Mouse (Mus musculus) forebrain, embryonic 16.5 days (tissue): ENCODE measurements around the gene Zmiz1. TPM values are rescaled to one million over a fixed set of nuclear protein-coding genes. Genes with fewer than 3 reads are reported as not detected.

ENCODE experiments used
- ATAC-seq: fragments of 200-750 bp; cut with Nextera tagmentation; 2 replicates; pipeline ENCODE4 v1.8.0; 2017; ENCODE audit warnings: mild to moderate bottlenecking, moderate library complexity
- H3K27ac ChIP-seq: fragments of 300-500 bp; sonication (generic); 2 replicates; pipeline ENCODE4 v1.5.1; 2014; ENCODE audit warnings: low read length, control low read depth
- H3K27me3 ChIP-seq: fragments of 300-500 bp; sonication (generic); replicated peaks from 2 replicates; pipeline ENCODE4 v1.6.1; 2014; ENCODE audit warnings: low read length; ENCODE audit not compliant: control insufficient read depth, insufficient read depth
- H3K36me3 ChIP-seq: fragments of 300-500 bp; sonication (generic); 2 replicates; pipeline ENCODE4 v1.6.1; 2014; ENCODE audit not compliant: control insufficient read depth, insufficient read depth
- H3K4me1 ChIP-seq: fragments of 300-500 bp; sonication (generic); replicated peaks from 2 replicates; pipeline ENCODE4 v1.6.1; 2014; ENCODE audit warnings: low read length; ENCODE audit not compliant: control insufficient read depth, insufficient read depth
- H3K4me2 ChIP-seq: fragments of 300-500 bp; sonication (generic); 2 replicates; pipeline ENCODE4 v1.6.1; 2014; ENCODE audit warnings: mild to moderate bottlenecking, low read length, control low read depth
- H3K4me3 ChIP-seq: fragments of 300-500 bp; sonication (generic); replicated peaks from 2 replicates; pipeline ENCODE4 v1.5.1; 2014; ENCODE audit warnings: mild to moderate bottlenecking, low read length, control low read depth
- H3K9ac ChIP-seq: fragments of 300-500 bp; sonication (generic); replicated peaks from 2 replicates; pipeline ENCODE4 v1.6.1; 2014; ENCODE audit warnings: low read depth, low read length, control low read depth
- H3K9me3 ChIP-seq: fragments of 300-500 bp; sonication (generic); 2 replicates; pipeline ENCODE4 v1.6.1; 2016; ENCODE audit warnings: low read length; ENCODE audit not compliant: control insufficient read depth
- WGBS: fragments of 180-500 bp; shearing (Covaris S2); extraction: QIAGEN DNeasy Blood & Tissue Kit; methylation state at CpG from one replicate; pipeline ENCODE4 v1.1.7; 2014; 5-methylcytosine and 5-hydroxymethylcytosine counted together
- polyA plus RNA-seq: library from polyadenylated mRNA; unstranded; fragments of >200 nt; fragmentation: Nextera tagmentation; extraction: Ambion mirVana; gene quantifications from 2 replicates; pipeline ENCODE4 v1.2.1, GENCODE M21; 2015

Zmiz1 gene
- polyA plus RNA-seq, 1 experiment from 2014 or later: 56.6 TPM

DNA sequence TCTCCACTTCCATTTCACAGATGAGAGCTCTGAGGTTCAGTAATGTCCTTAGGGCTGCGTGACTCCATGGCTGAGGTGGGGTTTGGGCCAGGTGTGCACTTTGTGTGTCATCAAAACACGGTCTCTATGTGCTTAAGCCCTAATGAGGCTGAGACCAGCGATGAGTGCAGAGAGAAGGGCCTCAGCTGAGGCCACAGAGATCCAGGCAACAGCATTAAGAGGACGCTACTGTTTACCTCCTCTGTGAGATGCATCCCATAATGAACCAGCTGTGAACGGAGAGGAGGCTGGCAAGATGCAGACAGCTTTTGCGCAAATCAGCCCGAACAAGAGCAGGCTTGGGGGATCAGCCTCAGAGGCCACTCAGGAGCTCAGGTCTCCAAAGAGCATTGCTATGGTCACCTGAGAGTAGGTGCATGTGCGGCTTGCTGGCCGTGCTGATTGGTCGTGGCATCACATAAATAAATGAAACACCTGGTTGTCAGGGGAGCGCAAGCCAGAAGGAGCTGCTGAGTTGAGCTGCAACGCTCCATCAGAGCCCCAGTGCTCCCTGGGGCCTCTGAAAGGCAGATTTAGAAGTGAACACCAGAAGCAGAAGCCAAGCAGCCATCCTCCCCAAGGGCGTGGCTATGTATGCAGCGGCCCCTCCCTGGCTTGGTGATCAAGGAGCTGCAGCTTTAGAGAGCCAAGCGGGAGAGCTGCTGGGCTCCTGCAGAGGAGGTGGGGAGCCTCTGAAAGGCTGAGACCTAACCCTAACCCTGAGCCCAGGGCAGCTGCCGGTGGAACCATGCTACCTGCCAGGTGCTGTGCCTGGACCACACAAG lies 115.3 kb downstream of the Zmiz1 start:
- ATAC-seq: peak; percentile 15; the same call in 1 of the 2 replicates
- Histone ChIP-seq H3K27me3 (no peaks in the 10 kb centered on the region), H3K9me3 (no peaks in the 10 kb centered on the region), H3K4me1 (0 out of 2 replicates have a peak, but pooled peaks cover 6% of the 10 kb centered on the region), H3K27ac (no peak overlapping the region), H3K4me3 (no peak overlapping the region), H3K9ac (no peak overlapping the region), H3K4me2 (no peak overlapping the region), H3K36me3 (peaks cover 11% of the 10 kb centered on the region)
- WGBS: 44% methylated on average over 16 of the region's 16 CpGs

DNA sequence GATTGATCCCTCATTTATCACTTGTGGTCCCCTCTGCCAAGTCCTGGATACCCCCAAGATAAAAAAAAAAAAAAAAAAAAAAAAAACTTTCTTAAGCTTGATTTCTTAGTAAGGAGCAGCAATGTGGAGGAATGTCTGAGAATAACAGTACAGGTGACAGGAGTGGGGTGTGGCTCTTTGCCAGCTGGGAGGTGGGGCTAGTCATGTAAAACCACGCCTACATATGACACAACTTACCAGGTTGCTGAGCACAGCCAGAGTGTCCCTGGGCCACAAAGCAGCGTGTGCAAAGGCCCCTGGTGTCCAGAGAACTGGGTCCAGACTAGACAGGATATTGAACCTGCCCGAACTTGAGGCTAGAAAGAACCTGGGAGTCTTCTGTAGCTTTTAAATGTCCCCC lies 117.7 kb downstream of the Zmiz1 start:
- H3K9me3 ChIP-seq: no peaks in the 10 kb centered on the region
- 0 out of 2 replicates have a peak overlapping the region, but pooled peaks have one; percentile 22 for H3K9ac ChIP-seq
- no peak overlapping the region for H3K4me2 ChIP-seq
- 0 out of 2 replicates have a peak, but pooled peaks cover 6% of the 10 kb centered on the region for H3K4me1 ChIP-seq
- ATAC-seq: no peak
- WGBS: 88% methylated on average over 3 of the region's 3 CpGs
- no peak overlapping the region for H3K27ac ChIP-seq
- peaks cover 11% of the 10 kb centered on the region for H3K36me3 ChIP-seq
- H3K27me3 ChIP-seq: no peaks in the 10 kb centered on the region
- H3K4me3 ChIP-seq: no peak overlapping the region

DNA sequence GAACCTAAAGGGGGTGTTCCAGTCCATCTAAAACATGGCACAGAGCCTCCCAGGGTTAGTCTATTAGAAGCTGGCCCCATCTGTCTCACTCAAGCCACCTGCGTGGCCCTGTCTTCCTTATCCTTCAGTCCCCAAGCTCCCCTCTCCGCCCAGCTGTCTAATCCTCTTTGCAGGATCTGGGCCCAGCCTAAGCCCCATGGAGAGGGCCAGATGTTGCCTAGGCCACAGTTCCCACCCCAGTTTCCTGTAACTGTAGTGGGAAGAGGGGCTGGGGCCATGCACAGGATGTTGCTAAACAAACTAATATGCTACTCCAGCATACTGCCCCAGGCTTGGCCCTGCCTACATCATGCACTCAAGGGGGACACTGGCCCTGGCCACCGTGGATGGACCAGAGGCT lies 118.4 kb downstream of the Zmiz1 start:
- no peaks in the 10 kb centered on the region for H3K27me3 ChIP-seq
- H3K9me3 ChIP-seq: no peaks in the 10 kb centered on the region
- no peak overlapping the region for H3K4me3 ChIP-seq
- H3K4me2 ChIP-seq: no peak overlapping the region
- no peak for ATAC-seq
- H3K4me1 ChIP-seq: 0 out of 2 replicates have a peak, but pooled peaks cover 6% of the 10 kb centered on the region
- no peak overlapping the region for H3K27ac ChIP-seq
- peaks cover 12% of the 10 kb centered on the region for H3K36me3 ChIP-seq
- WGBS: 56% methylated on average over 3 of the region's 3 CpGs
- no peak overlapping the region for H3K9ac ChIP-seq

DNA sequence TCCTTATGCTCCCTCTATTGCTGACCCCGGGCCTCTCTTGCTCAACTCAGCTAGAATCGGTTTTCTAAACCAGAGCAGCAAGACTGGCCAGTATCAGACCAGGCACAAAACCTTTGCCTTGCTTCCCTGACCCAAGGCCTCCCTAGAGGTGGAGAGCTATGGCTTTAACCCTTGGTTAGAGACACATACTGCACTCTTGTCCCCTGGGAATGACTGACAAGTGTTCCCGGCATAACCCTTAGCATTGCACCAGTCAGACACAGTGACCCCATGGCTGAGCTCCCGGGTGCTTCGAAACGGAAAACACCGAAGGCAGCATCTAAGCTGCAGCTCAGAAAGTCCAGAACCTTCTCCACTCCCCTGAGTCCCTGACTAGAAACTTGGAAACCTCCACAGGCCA lies 120.6 kb downstream of the Zmiz1 start:
- Histone ChIP-seq H3K4me1 (peaks cover 13% of the 10 kb centered on the region), H3K4me2 (no peak overlapping the region), H3K27ac (no peak overlapping the region), H3K36me3 (peaks cover 10% of the 10 kb centered on the region), H3K9me3 (no peaks in the 10 kb centered on the region), H3K9ac (no peak overlapping the region), H3K27me3 (no peaks in the 10 kb centered on the region), H3K4me3 (no peak overlapping the region)
- ATAC-seq: no peak
- WGBS: 87% methylated on average over 7 of the region's 7 CpGs

DNA sequence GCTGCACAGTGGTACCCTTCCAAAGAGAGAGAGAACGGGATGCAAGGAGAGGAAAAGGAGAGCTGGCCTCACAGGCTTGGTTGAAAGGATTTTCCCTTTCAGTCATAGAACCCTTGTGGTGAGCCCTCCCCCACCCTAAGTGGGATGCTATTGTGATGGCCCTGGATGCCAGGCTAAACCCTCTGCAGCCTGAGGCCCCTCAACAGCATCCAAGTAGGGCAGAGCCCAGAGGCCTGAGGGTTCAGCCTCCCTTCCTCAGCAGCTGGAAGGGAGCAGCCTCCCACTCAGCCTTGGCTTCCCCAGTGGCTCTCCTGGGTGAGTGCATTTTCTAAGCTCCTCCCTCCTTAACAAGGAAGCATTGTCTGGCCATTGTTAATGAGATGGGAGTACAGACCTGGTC lies 121.4 kb downstream of the Zmiz1 start:
- peaks cover 21% of the 10 kb centered on the region for H3K4me1 ChIP-seq
- H3K9me3 ChIP-seq: no peaks in the 10 kb centered on the region
- peaks cover 10% of the 10 kb centered on the region for H3K36me3 ChIP-seq
- no peaks in the 10 kb centered on the region for H3K27me3 ChIP-seq
- ATAC-seq: no peak
- 13% methylated on average over 1 of the region's 1 CpGs for WGBS
- no peak overlapping the region for H3K4me2 ChIP-seq
- no peak overlapping the region for H3K9ac ChIP-seq
- no peak overlapping the region; the same call in 1 of the 2 replicates for H3K27ac ChIP-seq
- no peak overlapping the region for H3K4me3 ChIP-seq

GRCm38 (mm10) chr14:25582603-25583002 lies 123.6 kb downstream of the Zmiz1 start:
- WGBS: 96% methylated on average over 6 of the region's 6 CpGs
- H3K4me2 ChIP-seq: no peak overlapping the region
- peaks cover 42% of the 10 kb centered on the region for H3K4me1 ChIP-seq
- H3K27ac ChIP-seq: no peak overlapping the region
- no peaks in the 10 kb centered on the region for H3K9me3 ChIP-seq
- no peaks in the 10 kb centered on the region for H3K27me3 ChIP-seq
- H3K36me3 ChIP-seq: peaks cover 4% of the 10 kb centered on the region; the same call in 1 of the 2 replicates
- no peak for ATAC-seq
- no peak overlapping the region for H3K4me3 ChIP-seq
- H3K9ac ChIP-seq: no peak overlapping the region

DNA sequence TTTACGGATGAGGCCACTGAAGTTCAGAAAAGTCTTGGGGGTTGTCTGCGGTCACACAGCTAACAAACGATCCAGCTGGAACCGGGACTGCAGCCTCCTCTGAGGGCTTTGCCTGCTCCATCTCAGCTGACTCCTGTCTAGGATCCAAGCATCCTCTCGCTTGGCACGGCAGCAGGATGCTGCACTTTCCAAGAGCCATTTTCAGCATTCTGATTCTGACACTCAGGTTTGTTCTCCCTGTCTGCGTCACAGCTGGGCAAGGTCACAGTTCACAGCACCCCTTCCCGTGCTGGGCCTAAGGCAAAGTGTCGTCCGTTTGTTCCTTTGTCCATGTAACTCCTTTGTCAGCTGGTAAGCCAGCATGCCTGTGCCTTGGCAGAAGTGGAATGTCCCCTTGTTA lies 124.9 kb downstream of the Zmiz1 start:
- H3K4me3 ChIP-seq: no peak overlapping the region
- no peaks in the 10 kb centered on the region for H3K9me3 ChIP-seq
- no peaks in the 10 kb centered on the region for H3K27me3 ChIP-seq
- no peak overlapping the region for H3K4me2 ChIP-seq
- no peak for ATAC-seq
- no peak overlapping the region for H3K9ac ChIP-seq
- peak overlapping the region; percentile 98 for H3K27ac ChIP-seq
- peaks cover 4% of the 10 kb centered on the region; the same call in 1 of the 2 replicates for H3K36me3 ChIP-seq
- peaks cover 52% of the 10 kb centered on the region for H3K4me1 ChIP-seq
- 62% methylated on average over 10 of the region's 10 CpGs for WGBS

- peak; percentile 85 for ATAC-seq
- Histone ChIP-seq H3K36me3 (peaks cover 4% of the 10 kb centered on the region; the same call in 1 of the 2 replicates), H3K4me2 (peak overlapping the region; percentile 38), H3K4me1 (peaks cover 66% of the 10 kb centered on the region), H3K27ac (peak overlapping the region; percentile 98), H3K4me3 (no peak overlapping the region), H3K9me3 (no peaks in the 10 kb centered on the region), H3K27me3 (no peaks in the 10 kb centered on the region), H3K9ac (peak overlapping the region; percentile 44)
- WGBS: 4% methylated on average over 21 of the region's 21 CpGs
Observed at GRCm38 (mm10) chr14:25585545-25586301, 126.7 kb downstream of the Zmiz1 start.

- 10% methylated on average over 10 of the region's 10 CpGs for WGBS
- ATAC-seq: no peak
- no peaks in the 10 kb centered on the region for H3K9me3 ChIP-seq
- H3K27ac ChIP-seq: peak overlapping the region; percentile 98
- H3K4me1 ChIP-seq: peaks cover 66% of the 10 kb centered on the region
- H3K4me3 ChIP-seq: no peak overlapping the region
- no peaks in the 10 kb centered on the region for H3K27me3 ChIP-seq
- H3K4me2 ChIP-seq: peak overlapping the region; percentile 38
- peak overlapping the region; percentile 44 for H3K9ac ChIP-seq
- H3K36me3 ChIP-seq: peaks cover 4% of the 10 kb centered on the region; the same call in 1 of the 2 replicates
Observed at GRCm38 (mm10) chr14:25586846-25587486, 128.0 kb downstream of the Zmiz1 start.
